Mouse (Mus musculus): Measurements from ENCODE around the gene Ankle2.

- TF ChIP-seq CTCF (conservative IDR thresholded peaks at IDR 0.05; ENCODE audit: insufficient read depth, insufficient read length, low read depth, low read length) (no peak), POLR2A (IDR thresholded peaks at IDR 0.05; ENCODE audit: low read depth, low read length) (no peak)
Observed at GRCm38 (mm10) chr5:110300591-110300990, 69.8 kb downstream of the Ankle2 start.

All from kidney, adult 2 months (tissue).